Mouse (Mus musculus): Measurements from ENCODE around the gene Bbs9. TPM values are rescaled to one million over a fixed set of nuclear protein-coding genes. Genes with fewer than 3 reads are reported as not detected.

Bbs9 gene
- total RNA-seq, 2 experiments from 2014 or later, result 9.5 to 11.5 TPM

- no peak for TF ChIP-seq CTCF (IDR thresholded peaks at IDR 0.05)
- no peak overlapping the region for H3K4me3 ChIP-seq
- DNase-seq, result no peak
- intact Hi-C loops (cut with DNase I), result no loop called here
- peak overlapping the region; percentile 33 for H3K27ac ChIP-seq
Measured at GRCm38 (mm10) chr9:22800675-22801074, 325.2 kb downstream of the Bbs9 start.

- no peak for DNase-seq
- Histone ChIP-seq H3K4me3 (no peak overlapping the region), H3K27ac (no peak overlapping the region)
- TF ChIP-seq CTCF (IDR thresholded peaks at IDR 0.05), result no peak
- intact Hi-C loops (cut with DNase I), result no loop called here
Measured at GRCm38 (mm10) chr9:22805981-22806380, 330.5 kb downstream of the Bbs9 start.

- intact Hi-C loops (cut with DNase I), result no loop called here
- H3K4me3 ChIP-seq, result no peak overlapping the region
- TF ChIP-seq CTCF (IDR thresholded peaks at IDR 0.05), result no peak
- no peak for DNase-seq
- H3K27ac ChIP-seq, result no peak overlapping the region
Measured at GRCm38 (mm10) chr9:22806494-22806893, 331.0 kb downstream of the Bbs9 start.

- intact Hi-C loops (cut with DNase I), result no loop called here
- no peak overlapping the region for H3K27ac ChIP-seq
- no peak for DNase-seq
- TF ChIP-seq CTCF (IDR thresholded peaks at IDR 0.05), result no peak
- no peak overlapping the region for H3K4me3 ChIP-seq
Measured at GRCm38 (mm10) chr9:22807693-22808092, 332.2 kb downstream of the Bbs9 start.

- H3K4me3 ChIP-seq, result no peak overlapping the region
- no peak for TF ChIP-seq CTCF (IDR thresholded peaks at IDR 0.05)
- intact Hi-C loops (cut with DNase I), result no loop called here
- no peak for DNase-seq
- no peak overlapping the region for H3K27ac ChIP-seq
Measured at GRCm38 (mm10) chr9:22809621-22810126, 334.2 kb downstream of the Bbs9 start.

GRCm38 (mm10) chr9:22810454-22810853, 334.9 kb downstream of the Bbs9 start:
- no peak for DNase-seq
- no peak overlapping the region for H3K4me3 ChIP-seq
- TF ChIP-seq CTCF (IDR thresholded peaks at IDR 0.05), result no peak
- intact Hi-C loops (cut with DNase I), result no loop called here
- H3K27ac ChIP-seq, result no peak overlapping the region

- Histone ChIP-seq H3K27ac (no peak overlapping the region), H3K4me3 (no peak overlapping the region)
- no peak for DNase-seq
- intact Hi-C loops (cut with DNase I), result no loop called here
- no peak for TF ChIP-seq CTCF (IDR thresholded peaks at IDR 0.05)
Measured at GRCm38 (mm10) chr9:22811931-22812330, 336.4 kb downstream of the Bbs9 start.

GRCm38 (mm10) chr9:22814407-22815092, 339.0 kb downstream of the Bbs9 start:
- DNase-seq, result no peak
- intact Hi-C loops (cut with DNase I), result no loop called here
- no peak overlapping the region for H3K4me3 ChIP-seq
- TF ChIP-seq CTCF (IDR thresholded peaks at IDR 0.05), result no peak
- peak overlapping the region; percentile 35; the same call in 1 of the 2 replicates for H3K27ac ChIP-seq

- DNase-seq, result no peak
- Histone ChIP-seq H3K4me3 (no peak overlapping the region), H3K27ac (peak overlapping the region; percentile 35)
- TF ChIP-seq CTCF (IDR thresholded peaks at IDR 0.05), result no peak
- intact Hi-C loops (cut with DNase I), result no loop called here
Measured at GRCm38 (mm10) chr9:22815093-22815458, 339.6 kb downstream of the Bbs9 start.

- no peak overlapping the region for H3K27ac ChIP-seq
- intact Hi-C loops (cut with DNase I), result no loop called here
- H3K4me3 ChIP-seq, result no peak overlapping the region
Measured at GRCm38 (mm10) chr9:22819539-22819938, 344.0 kb downstream of the Bbs9 start.

GRCm38 (mm10) chr9:22820646-22821185, 345.2 kb downstream of the Bbs9 start:
- Histone ChIP-seq H3K4me3 (no peak overlapping the region), H3K27ac (no peak overlapping the region)
- TF ChIP-seq CTCF (IDR thresholded peaks at IDR 0.05), result no peak
- DNase-seq, result no peak
- intact Hi-C loops (cut with DNase I), result loop anchor here (10.0 kb wide), 1 partner anchor 106 kb away; no protein-coding TSS in a partner anchor

More at GRCm38 (mm10) chr9:22819539-22819938, 344.0 kb downstream of the Bbs9 start:
- no peak for DNase-seq
- no peak for TF ChIP-seq CTCF (IDR thresholded peaks at IDR 0.05)

- peak overlapping the region; percentile 61 for H3K27ac ChIP-seq
- intact Hi-C loops (cut with DNase I), result loop anchor here (10.0 kb wide), 1 partner anchor 108 kb away; no protein-coding TSS in a partner anchor
- TF ChIP-seq CTCF (IDR thresholded peaks at IDR 0.05), result no peak
- no peak overlapping the region for H3K4me3 ChIP-seq
- DNase-seq, result peak; percentile 79
Measured at GRCm38 (mm10) chr9:22822770-22823169, 347.3 kb downstream of the Bbs9 start.

- intact Hi-C loops (cut with DNase I), result loop anchor here (10.0 kb wide), 1 partner anchor 109 kb away; no protein-coding TSS in a partner anchor
- no peak overlapping the region for H3K27ac ChIP-seq
- DNase-seq, result no peak
- H3K4me3 ChIP-seq, result no peak overlapping the region
- TF ChIP-seq CTCF (IDR thresholded peaks at IDR 0.05), result no peak
Measured at GRCm38 (mm10) chr9:22823856-22824255, 348.3 kb downstream of the Bbs9 start.

Measured in gastrocnemius, adult 2 months (tissue).